Mouse (Mus musculus) E14TG2a.4 (cell line): ENCODE measurements around the gene Prkn.

Experiments
- H3K27me3 ChIP-seq: 2 replicates; pipeline ENCODE4 v1.6.1; 2014; ENCODE audit warnings: low read length, control low read depth; ENCODE audit not compliant: insufficient read depth
- H3K36me3 ChIP-seq: 2 replicates; pipeline ENCODE4 v1.6.1; 2014; ENCODE audit warnings: low read length, control low read depth; ENCODE audit not compliant: insufficient read depth
- H3K4me1 ChIP-seq: replicated peaks from 2 replicates; pipeline ENCODE4 v1.6.1; 2014; ENCODE audit warnings: low read depth, low read length, control low read depth
- H3K4me3 ChIP-seq: replicated peaks from 2 replicates; pipeline ENCODE4 v1.5.1; 2014; ENCODE audit warnings: mild to moderate bottlenecking, low read length
- H3K9me3 ChIP-seq: 2 replicates; pipeline ENCODE4 v1.6.1; 2014; ENCODE audit warnings: low read length, control low read depth
- CTCF ChIP-seq: conservative IDR thresholded peaks from 2 replicates; pipeline ENCODE4 v1.5.1; 2014; ENCODE audit warnings: low read length
- NANOG ChIP-seq: IDR thresholded peaks from 2 replicates; pipeline ENCODE4 v1.6.1; 2014; ENCODE audit warnings: borderline replicate concordance, low read length, mixed read lengths
- POU5F1 ChIP-seq: IDR thresholded peaks from 2 replicates; pipeline ENCODE4 v1.6.1; 2014; ENCODE audit warnings: low read length, borderline replicate concordance

Prkn gene

DNA sequence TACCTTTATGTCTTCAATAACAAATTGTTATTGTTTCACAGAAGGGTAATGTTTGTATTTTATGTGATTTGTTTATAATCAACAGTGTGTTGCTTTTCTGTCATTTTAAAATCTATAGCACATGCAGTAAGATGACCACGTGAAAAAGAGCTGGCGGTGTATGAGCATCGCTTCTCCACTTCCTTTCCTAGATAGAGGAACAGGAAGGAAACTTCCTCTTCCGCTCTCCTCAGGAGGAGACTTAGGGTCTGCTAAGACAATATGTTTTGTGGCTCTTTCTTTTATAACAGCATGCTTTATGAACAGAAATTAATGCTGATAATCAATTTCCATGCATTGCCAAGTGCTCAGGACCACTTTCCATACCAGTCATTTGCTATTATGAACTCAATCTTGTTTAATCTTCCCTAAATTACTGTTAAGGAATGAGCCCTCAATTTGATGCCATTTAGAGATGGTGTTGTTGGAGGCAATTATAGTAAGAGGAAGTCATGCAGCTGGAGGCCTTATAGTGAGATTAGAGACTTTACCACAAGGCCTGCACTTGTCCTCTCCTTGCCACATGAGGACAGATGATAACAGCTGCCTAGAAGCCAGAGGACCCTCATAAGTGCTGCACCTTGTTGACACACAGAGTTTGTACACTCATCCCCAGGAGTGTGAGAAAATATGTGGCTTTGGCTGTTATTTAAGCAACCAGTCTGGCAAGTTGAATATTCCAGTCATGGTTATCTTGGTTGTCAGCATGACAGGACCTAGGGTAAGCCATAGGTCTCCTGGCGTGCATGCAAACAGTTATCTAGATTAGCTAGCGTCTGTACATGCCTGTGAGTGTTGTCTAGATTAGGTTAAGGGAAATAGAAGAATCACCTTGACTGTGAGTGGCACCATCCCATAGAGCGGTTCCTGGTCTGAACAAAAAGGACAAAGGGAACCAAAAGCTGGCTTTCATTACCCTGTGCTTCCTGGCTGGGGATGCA, 34.3 kb downstream of the Prkn start:
- Histone ChIP-seq H3K36me3 (no peaks in the 10 kb centered on the region), H3K4me3 (no peak overlapping the region), H3K9me3 (no peaks in the 10 kb centered on the region), H3K4me1 (no peaks in the 10 kb centered on the region), H3K27me3 (no peaks in the 10 kb centered on the region)
- TF ChIP-seq CTCF = no peak
- TF ChIP-seq POU5F1 = no peak
- TF ChIP-seq NANOG = no peak

GRCm38 (mm10) chr17:10878986-10879385, 38.8 kb downstream of the Prkn start:
- Histone ChIP-seq H3K36me3 (no peaks in the 10 kb centered on the region), H3K4me1 (no peaks in the 10 kb centered on the region), H3K9me3 (peaks cover 12% of the 10 kb centered on the region), H3K4me3 (no peak overlapping the region), H3K27me3 (no peaks in the 10 kb centered on the region)
- TF ChIP-seq NANOG (no peak), CTCF (no peak), POU5F1 (no peak)

- H3K4me3 ChIP-seq = no peak overlapping the region
- no peaks in the 10 kb centered on the region for H3K4me1 ChIP-seq
- no peaks in the 10 kb centered on the region for H3K36me3 ChIP-seq
- no peaks in the 10 kb centered on the region for H3K27me3 ChIP-seq
- peaks cover 12% of the 10 kb centered on the region for H3K9me3 ChIP-seq
- no peak for TF ChIP-seq POU5F1
- TF ChIP-seq CTCF = no peak
- no peak for TF ChIP-seq NANOG
Observed at GRCm38 (mm10) chr17:10882260-10882659, 42.1 kb downstream of the Prkn start.

GRCm38 (mm10) chr17:10887924-10888323, 47.7 kb downstream of the Prkn start:
- Histone ChIP-seq H3K4me3 (no peak overlapping the region), H3K4me1 (no peaks in the 10 kb centered on the region), H3K9me3 (0 out of 2 replicates have a peak, but pooled peaks cover 4% of the 10 kb centered on the region), H3K27me3 (no peaks in the 10 kb centered on the region), H3K36me3 (no peaks in the 10 kb centered on the region)
- TF ChIP-seq POU5F1 (no peak), CTCF (no peak), NANOG (no peak)

GRCm38 (mm10) chr17:10901686-10902228, 61.6 kb downstream of the Prkn start:
- TF ChIP-seq NANOG = no peak
- TF ChIP-seq CTCF = no peak
- TF ChIP-seq POU5F1 = no peak

GRCm38 (mm10) chr17:10936698-10937097, 96.5 kb downstream of the Prkn start:
- TF ChIP-seq POU5F1 = no peak
- no peak for TF ChIP-seq CTCF
- TF ChIP-seq NANOG = no peak
- H3K4me3 ChIP-seq = no peak overlapping the region

More at GRCm38 (mm10) chr17:10901686-10902228, 61.6 kb downstream of the Prkn start:
- no peaks in the 10 kb centered on the region for H3K9me3 ChIP-seq
- no peaks in the 10 kb centered on the region for H3K4me1 ChIP-seq
- no peaks in the 10 kb centered on the region for H3K36me3 ChIP-seq
- no peaks in the 10 kb centered on the region for H3K27me3 ChIP-seq
- no peak overlapping the region for H3K4me3 ChIP-seq

GRCm38 (mm10) chr17:10937844-10938243, 97.7 kb downstream of the Prkn start:
- Histone ChIP-seq H3K27me3 (no peaks in the 10 kb centered on the region), H3K4me1 (0 out of 2 replicates have a peak, but pooled peaks cover 7% of the 10 kb centered on the region), H3K9me3 (no peaks in the 10 kb centered on the region), H3K4me3 (no peak overlapping the region), H3K36me3 (no peaks in the 10 kb centered on the region)
- TF ChIP-seq POU5F1 = no peak
- TF ChIP-seq CTCF = no peak
- no peak for TF ChIP-seq NANOG

More at GRCm38 (mm10) chr17:10936698-10937097, 96.5 kb downstream of the Prkn start:
- H3K9me3 ChIP-seq = no peaks in the 10 kb centered on the region
- H3K27me3 ChIP-seq = no peaks in the 10 kb centered on the region
- H3K36me3 ChIP-seq = no peaks in the 10 kb centered on the region
- 0 out of 2 replicates have a peak, but pooled peaks cover 7% of the 10 kb centered on the region for H3K4me1 ChIP-seq

GRCm38 (mm10) chr17:10938755-10939154, 98.6 kb downstream of the Prkn start:
- Histone ChIP-seq H3K4me1 (0 out of 2 replicates have a peak, but pooled peaks cover 7% of the 10 kb centered on the region), H3K9me3 (no peaks in the 10 kb centered on the region), H3K4me3 (no peak overlapping the region), H3K36me3 (no peaks in the 10 kb centered on the region), H3K27me3 (no peaks in the 10 kb centered on the region)
- no peak for TF ChIP-seq NANOG
- TF ChIP-seq POU5F1 = no peak
- no peak for TF ChIP-seq CTCF
